Mouse (Mus musculus) G1E (cell line): ENCODE results near the gene Dgkz. TPM values are rescaled to one million over a fixed set of nuclear protein-coding genes. Genes with fewer than 3 reads are reported as not detected.

Experiments used
- ATAC-seq: 2 replicates; pipeline ENCODE4 v1.8.0; 2016; ENCODE audit warnings: mild to moderate bottlenecking; ENCODE audit not compliant: insufficient number of reproducible peaks, poor library complexity, low FRiP score, severe bottlenecking; ENCODE audit errors: extremely low read depth
- DNase-seq: peaks from one replicate; pipeline ENCODE4 v3.0.0; 2012; ENCODE audit warnings: low spot score
- H3K27me3 ChIP-seq: 2 replicates; pipeline ENCODE4 v1.6.1; 2012; ENCODE audit warnings: mild to moderate bottlenecking, low read length, inconsistent platforms; ENCODE audit not compliant: insufficient read depth
- H3K36me3 ChIP-seq: replicated peaks from 2 replicates; pipeline ENCODE3; 2012; ENCODE audit warnings: mild to moderate bottlenecking, inconsistent platforms
- H3K4me1 ChIP-seq: 2 replicates; pipeline ENCODE4 v1.6.1; 2012; ENCODE audit warnings: low read depth, low read length, inconsistent platforms, mixed read lengths; ENCODE audit not compliant: insufficient read depth
- H3K4me3 ChIP-seq: 2 replicates; pipeline ENCODE4 v1.5.1; 2012; ENCODE audit warnings: low read depth, mild to moderate bottlenecking, inconsistent platforms, low read length, moderate library complexity, mixed read lengths
- H3K9me3 ChIP-seq: replicated peaks from 2 replicates; pipeline ENCODE4 v1.6.1; 2012; ENCODE audit warnings: inconsistent platforms
- CTCF ChIP-seq: IDR thresholded peaks from 2 replicates; pipeline ENCODE4 v1.5.1; 2012; ENCODE audit warnings: low read depth, low read length, inconsistent platforms, mixed read lengths
- GATA1 ChIP-seq: IDR thresholded peaks from 2 replicates; pipeline ENCODE4 v1.6.1; 2012; ENCODE audit warnings: borderline replicate concordance, low read length, inconsistent platforms, mixed read lengths
- GATA2 ChIP-seq: IDR thresholded peaks from 2 replicates; pipeline ENCODE4 v1.6.1; 2012; ENCODE audit warnings: low read depth, low read length, inconsistent platforms, borderline replicate concordance
- POLR2AphosphoS5 ChIP-seq: IDR thresholded peaks from 2 replicates; pipeline ENCODE4 v1.6.1; 2012; ENCODE audit warnings: low read depth, low read length, inconsistent platforms; ENCODE audit not compliant: insufficient replicate concordance
- TAL1 ChIP-seq: conservative IDR thresholded peaks from 2 replicates; pipeline ENCODE4 v1.6.1; 2012; ENCODE audit warnings: low read depth, low read length, inconsistent platforms, mixed read lengths
- polyA plus RNA-seq: library from polyadenylated mRNA; stranded (reverse); fragments of >175 nt; gene quantifications from 2 replicates; pipeline ENCODE4 v1.2.3, GENCODE M21; 2012
- total RNA-seq, 2 experiments: library from RNA; stranded (forward) in 1 of 2; stranded (reverse) in 1 of 2; fragments of 200-1000 nt in 1 of 2; fragments of >200 nt in 1 of 2; fragmentation: Nextera tagmentation in 1 of 2; gene quantifications; 2 replicates each; pipeline ENCODE4 v1.2.3; 2014 to 2017

Gene Dgkz
- total and polyA plus RNA-seq, 3 experiments = 115 to 416 (median 290) TPM

DNA sequence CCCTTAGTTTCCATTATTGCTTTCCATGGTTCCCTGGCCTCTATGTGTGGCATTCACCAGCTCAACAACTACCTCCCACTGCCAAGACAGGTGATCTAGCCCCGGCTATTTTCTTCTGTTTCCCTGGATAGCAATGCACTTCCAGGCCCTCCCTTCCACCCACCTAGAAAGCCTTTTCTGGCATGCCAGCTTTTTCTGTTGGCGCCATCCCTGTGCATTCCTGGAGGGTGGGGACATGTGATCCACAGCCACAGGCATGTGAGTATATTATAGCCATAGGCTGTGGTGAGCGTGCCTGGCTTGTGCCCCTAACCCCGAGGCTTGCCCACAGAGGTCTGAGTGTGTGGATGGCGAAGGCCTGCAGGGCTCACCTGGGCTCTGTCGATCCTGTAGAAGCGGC lies 39.5 kb downstream of the Dgkz start:
- TF ChIP-seq POLR2AphosphoS5 (no peak), GATA1 (no peak), TAL1 (no peak), GATA2 (no peak), CTCF (no peak)
- H3K4me3 ChIP-seq = no peak overlapping the region
- H3K36me3 ChIP-seq = peaks cover 94% of the 10 kb centered on the region
- peaks cover 79% of the 10 kb centered on the region for H3K4me1 ChIP-seq
- ATAC-seq (no peak), DNase-seq (no peak)
- no peaks in the 10 kb centered on the region for H3K9me3 ChIP-seq
- 0 out of 2 replicates have a peak, but pooled peaks cover 7% of the 10 kb centered on the region for H3K27me3 ChIP-seq

DNA sequence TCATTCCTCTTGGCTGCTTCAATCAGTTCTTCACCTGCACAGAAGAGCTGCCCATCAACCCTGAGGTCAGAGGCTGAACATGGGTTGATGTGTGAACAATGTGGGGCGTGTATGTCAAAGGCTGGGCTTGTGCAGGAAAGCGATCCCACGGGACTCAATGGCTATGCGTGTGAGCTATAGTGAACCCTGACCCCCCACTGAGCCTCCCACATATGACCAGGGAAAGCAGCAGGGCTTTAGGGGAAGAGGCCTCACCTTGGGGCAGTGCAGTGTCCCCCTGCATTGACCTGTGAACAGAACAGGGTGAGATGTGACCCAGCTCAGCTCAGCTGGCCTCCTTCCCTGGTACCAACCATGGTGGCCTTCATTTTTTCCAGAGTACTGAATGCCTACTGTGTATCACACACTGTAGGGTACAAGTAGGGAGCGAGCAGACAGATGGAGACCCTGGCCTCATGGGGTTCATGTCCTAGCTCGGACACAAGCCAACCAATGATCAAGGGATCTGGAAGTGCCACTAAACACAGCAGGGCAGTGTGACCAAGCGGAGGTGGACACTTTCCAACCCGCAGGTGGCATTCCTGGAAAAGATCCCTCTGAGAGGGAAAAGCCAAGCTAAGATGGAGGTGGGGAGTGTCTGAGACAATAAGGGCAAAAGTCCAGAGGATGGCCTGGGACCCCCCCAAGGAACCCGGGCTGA lies 40.7 kb downstream of the Dgkz start:
- TF ChIP-seq GATA2 (no peak), TAL1 (no peak), GATA1 (no peak), POLR2AphosphoS5 (no peak), CTCF (no peak)
- Histone ChIP-seq H3K9me3 (no peaks in the 10 kb centered on the region), H3K27me3 (0 out of 2 replicates have a peak, but pooled peaks cover 8% of the 10 kb centered on the region), H3K36me3 (peaks cover 92% of the 10 kb centered on the region), H3K4me1 (peaks cover 90% of the 10 kb centered on the region), H3K4me3 (no peak overlapping the region)
- DNase-seq (no peak), ATAC-seq (no peak)

DNA sequence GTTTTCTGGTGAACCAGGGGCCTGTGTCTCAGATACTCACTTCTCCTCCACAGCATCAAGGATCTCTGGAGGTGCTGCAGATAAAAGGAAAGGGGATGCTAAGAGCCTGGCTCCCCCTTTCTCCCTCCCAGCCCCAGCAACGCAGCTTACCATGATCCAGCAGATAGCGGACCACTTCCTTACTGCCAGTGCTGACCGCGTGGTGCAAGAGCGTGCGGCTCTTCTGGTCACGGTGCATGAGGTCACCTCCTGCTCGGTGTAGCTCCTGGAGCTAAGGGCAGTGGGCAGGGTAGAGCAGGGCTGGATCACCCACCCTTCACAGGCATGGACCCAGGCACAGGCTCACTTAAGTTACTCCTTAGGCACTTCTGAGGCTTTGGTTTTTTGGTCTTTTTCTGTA lies 41.6 kb downstream of the Dgkz start:
- DNase-seq = no peak
- H3K4me3 ChIP-seq = peak overlapping the region; percentile 5; the same call in 1 of the 2 replicates
- peaks cover 85% of the 10 kb centered on the region for H3K36me3 ChIP-seq
- H3K9me3 ChIP-seq = no peaks in the 10 kb centered on the region
- peaks cover 84% of the 10 kb centered on the region for H3K4me1 ChIP-seq
- ATAC-seq = no peak
- peaks cover 8% of the 10 kb centered on the region; the same call in 1 of the 2 replicates for H3K27me3 ChIP-seq
- TF ChIP-seq TAL1 (no peak), POLR2AphosphoS5 (no peak), CTCF (no peak), GATA1 (no peak), GATA2 (no peak)

DNA sequence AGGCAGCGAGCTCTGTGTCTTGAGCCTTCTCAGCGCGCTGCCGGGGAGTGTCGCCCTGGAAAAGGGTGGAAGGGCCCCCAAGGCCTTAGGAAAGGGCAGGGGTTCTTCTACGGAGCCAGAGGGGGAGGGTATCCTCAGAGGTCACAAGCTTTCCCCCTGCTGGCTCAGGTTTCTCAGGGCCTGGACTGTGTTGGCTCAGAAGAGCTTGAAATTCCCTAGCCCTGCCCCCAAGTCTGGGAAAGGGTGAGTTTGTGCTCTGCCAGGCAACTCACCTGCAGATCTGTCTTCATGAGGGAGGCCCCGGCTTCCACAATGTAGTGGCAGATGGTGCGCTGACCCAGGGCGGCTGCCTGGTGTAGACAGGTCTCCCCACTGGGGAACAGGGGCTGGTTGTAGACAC lies 42.2 kb downstream of the Dgkz start:
- Histone ChIP-seq H3K4me3 (peak overlapping the region; percentile 54; the same call in 1 of the 2 replicates), H3K4me1 (peaks cover 82% of the 10 kb centered on the region), H3K36me3 (peaks cover 80% of the 10 kb centered on the region), H3K27me3 (peaks cover 13% of the 10 kb centered on the region; the same call in 1 of the 2 replicates), H3K9me3 (no peaks in the 10 kb centered on the region)
- no peak for TF ChIP-seq POLR2AphosphoS5
- TF ChIP-seq TAL1 = no peak
- no peak for TF ChIP-seq GATA1
- TF ChIP-seq CTCF = no peak
- TF ChIP-seq GATA2 = no peak
- no peak for DNase-seq
- no peak for ATAC-seq

- Histone ChIP-seq H3K27me3 (peaks cover 19% of the 10 kb centered on the region; the same call in 1 of the 2 replicates), H3K4me1 (peaks cover 86% of the 10 kb centered on the region), H3K4me3 (peak overlapping the region; percentile 58; the same call in 1 of the 2 replicates), H3K9me3 (no peaks in the 10 kb centered on the region), H3K36me3 (peaks cover 74% of the 10 kb centered on the region)
- no peak for ATAC-seq
- no peak for DNase-seq
- TF ChIP-seq CTCF = no peak
- TF ChIP-seq GATA1 = no peak
- TF ChIP-seq GATA2 = no peak
- no peak for TF ChIP-seq POLR2AphosphoS5
- TF ChIP-seq TAL1 = no peak
Observed at GRCm38 (mm10) chr2:91932737-91933350, 42.8 kb downstream of the Dgkz start.

DNA sequence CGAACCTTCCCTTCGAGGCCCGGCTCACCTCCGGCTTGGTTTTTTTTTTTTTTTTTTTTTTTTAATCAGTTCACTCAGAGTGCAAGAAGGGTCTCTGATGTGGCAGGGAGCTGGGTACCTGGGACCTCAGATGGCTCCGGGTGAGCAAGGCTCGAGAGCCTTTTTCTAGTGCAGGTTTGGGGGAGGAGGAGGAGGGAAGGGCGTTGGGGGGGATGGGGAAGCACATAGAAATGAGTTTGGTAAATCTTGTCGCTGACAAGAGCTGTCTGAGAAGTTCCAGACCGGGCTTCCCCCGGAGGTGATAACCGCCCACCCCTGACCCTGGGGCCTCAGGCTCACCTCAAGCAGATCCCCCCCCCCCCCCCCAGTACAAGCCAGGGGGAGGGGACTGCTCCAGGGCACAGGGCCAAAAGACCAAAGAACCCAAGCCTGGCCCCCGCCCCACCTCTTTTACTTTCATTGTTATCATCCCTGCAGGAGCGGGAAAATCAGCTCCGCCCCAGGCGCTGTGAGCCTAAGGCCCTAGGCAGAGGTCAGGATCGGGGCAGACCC lies 43.4 kb downstream of the Dgkz start, which contains the start of gene Mdk:
Gene Mdk (minus strand): TSS at position 138 of the 552 bp plus-strand sequence.
- Histone ChIP-seq H3K36me3 (peaks cover 68% of the 10 kb centered on the region), H3K4me1 (peaks cover 86% of the 10 kb centered on the region), H3K9me3 (no peaks in the 10 kb centered on the region), H3K27me3 (peaks cover 22% of the 10 kb centered on the region; the same call in 1 of the 2 replicates), H3K4me3 (peak within 1 kb of the TSS; percentile 58; the same call in 1 of the 2 replicates)
- DNase-seq (peak; percentile 58), ATAC-seq (0 out of 2 replicates have a peak, but pooled peaks have one; percentile 16)
- TF ChIP-seq GATA1 (no peak), POLR2AphosphoS5 (no peak), CTCF (no peak)
